Mouse (Mus musculus): ENCODE results near the gene Abca15. TPM values are rescaled to one million over a fixed set of nuclear protein-coding genes. Genes with fewer than 3 reads are reported as not detected.

The Abca15 gene
- polyA plus RNA-seq, 1 experiment from 2014 or later, result not detected

Other genes with a start within 250 kb of the Abca15 start
- gene Dnah3, start 233.4 kb upstream of the Abca15 start, polyA plus RNA-seq (2015; fragmentation: Nextera tagmentation; extraction: Ambion mirVana), result 0.40 and 0.60 TPM in 2 replicates
- gene Tmem159, start 226.3 kb upstream of the Abca15 start, polyA plus RNA-seq (2015; fragmentation: Nextera tagmentation; extraction: Ambion mirVana), result 42.5 and 43.7 TPM in 2 replicates
- gene Zp2, start 183.4 kb upstream of the Abca15 start, polyA plus RNA-seq (2015; fragmentation: Nextera tagmentation; extraction: Ambion mirVana), result not detected in 2 replicates
- gene Anks4b, start 154.8 kb upstream of the Abca15 start, polyA plus RNA-seq (2015; fragmentation: Nextera tagmentation; extraction: Ambion mirVana), result not detected in 2 replicates
- gene Crym, start 126.6 kb upstream of the Abca15 start, polyA plus RNA-seq (2015; fragmentation: Nextera tagmentation; extraction: Ambion mirVana), result 4.3 and 4.4 TPM in 2 replicates
- not detected in 2 replicates for gene Abca14, start 124.7 kb upstream of the Abca15 start, polyA plus RNA-seq (2015; fragmentation: Nextera tagmentation; extraction: Ambion mirVana)
- gene Abca16, start 81.0 kb downstream of the Abca15 start, polyA plus RNA-seq (2015; fragmentation: Nextera tagmentation; extraction: Ambion mirVana), result not detected in 2 replicates

Measured in lung, embryonic 15.5 days (tissue).